Mouse (Mus musculus): ENCODE data around the gene Kcnk5. TPM values are rescaled to one million over a fixed set of nuclear protein-coding genes. Genes with fewer than 3 reads are reported as not detected.

Kcnk5 gene
- 4.4 and 4.9 TPM in 2 replicates for polyA plus RNA-seq (2014; fragmentation: Nextera tagmentation; extraction: Ambion mirVana)

DNA sequence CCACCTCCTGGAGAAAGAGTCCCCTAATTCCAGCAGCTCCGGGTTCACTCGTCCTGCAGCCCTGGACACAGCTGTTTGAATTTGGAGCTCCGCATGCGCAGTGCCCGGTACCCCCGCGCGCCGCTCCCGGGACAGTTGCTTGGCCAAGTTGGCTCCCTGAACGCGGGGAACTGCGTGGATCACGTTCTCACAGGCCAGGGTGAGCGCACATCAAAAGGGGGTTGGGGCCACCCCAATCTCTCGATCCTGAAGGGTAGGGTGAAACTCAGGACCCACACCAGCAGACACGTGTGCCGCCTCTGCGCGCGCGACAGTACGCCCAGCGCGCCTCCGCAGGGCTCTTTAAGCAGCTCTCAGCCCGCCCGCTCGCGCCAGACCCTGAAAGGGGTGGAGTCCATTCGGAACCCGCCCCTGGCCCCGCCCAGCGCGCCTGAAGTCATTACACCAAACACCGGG, at the start of gene Kcnk5:
TSS of gene Kcnk5 (minus strand) at position 344 of the 456 bp plus-strand sequence.
- WGBS: 0% methylated on average over 36 of the region's 36 CpGs
- Histone ChIP-seq H3K9ac (ENCODE audit: low read depth, low read length) (peak within 1 kb of the TSS; percentile 63), H3K27me3 (replicated peaks; ENCODE audit: control insufficient read depth, insufficient read depth, low read length) (no peaks in the 10 kb centered on the region), H3K4me2 (ENCODE audit: low read depth, low read length) (peak within 1 kb of the TSS; percentile 97), H3K4me3 (ENCODE audit: low read depth, low read length) (peak within 1 kb of the TSS; percentile 55), H3K27ac (replicated peaks; ENCODE audit: low read depth, low read length) (no peak within 1 kb of the TSS), H3K9me3 (ENCODE audit: control insufficient read depth, low read length) (no peaks in the 10 kb centered on the region), H3K4me1 (ENCODE audit: control insufficient read depth, insufficient read depth, low read length) (0 out of 2 replicates have a peak, but pooled peaks cover 3% of the 10 kb centered on the region), H3K36me3 (ENCODE audit: control insufficient read depth, insufficient read depth, low read length) (no peaks in the 10 kb centered on the region)
- ATAC-seq (ENCODE audit: low read depth): peak; percentile 95
- DNase-seq (ENCODE audit: low spot score): peak; percentile 94

DNA sequence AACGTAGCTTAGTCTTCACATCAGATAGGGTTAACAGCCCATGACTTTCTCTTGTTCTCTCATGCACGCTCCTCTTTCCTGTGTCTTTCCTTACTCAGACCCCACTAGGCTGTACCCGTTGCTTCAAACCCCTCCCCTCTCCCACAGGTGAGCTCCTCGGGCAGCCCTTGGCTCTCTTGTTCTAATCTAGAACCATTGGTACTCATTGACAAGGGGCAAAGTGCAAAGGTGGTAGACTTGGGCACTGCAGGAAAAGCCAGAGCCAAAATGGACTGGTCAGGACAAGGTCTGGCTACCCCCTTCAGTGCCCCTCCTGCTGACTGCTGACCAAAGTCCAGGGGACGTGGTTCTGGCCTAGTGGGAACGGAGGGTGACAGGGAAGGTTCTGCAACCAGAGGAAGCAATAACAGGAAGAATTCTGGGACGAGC, 48.5 kb upstream of the Kcnk5 start:
- Histone ChIP-seq H3K9ac (ENCODE audit: low read depth, low read length) (no peak overlapping the region), H3K4me1 (ENCODE audit: control insufficient read depth, insufficient read depth, low read length) (no peaks in the 10 kb centered on the region), H3K27ac (replicated peaks; ENCODE audit: low read depth, low read length) (no peak overlapping the region), H3K27me3 (replicated peaks; ENCODE audit: control insufficient read depth, insufficient read depth, low read length) (no peaks in the 10 kb centered on the region), H3K36me3 (ENCODE audit: control insufficient read depth, insufficient read depth, low read length) (no peaks in the 10 kb centered on the region), H3K9me3 (ENCODE audit: control insufficient read depth, low read length) (no peaks in the 10 kb centered on the region), H3K4me3 (ENCODE audit: low read depth, low read length) (no peak overlapping the region), H3K4me2 (ENCODE audit: low read depth, low read length) (no peak overlapping the region)
- whole genome bisulfite sequencing: 80% methylated on average over 7 of the region's 7 CpGs
- ATAC-seq (ENCODE audit: low read depth): no peak
- DNase-seq (ENCODE audit: low spot score): no peak

DNA sequence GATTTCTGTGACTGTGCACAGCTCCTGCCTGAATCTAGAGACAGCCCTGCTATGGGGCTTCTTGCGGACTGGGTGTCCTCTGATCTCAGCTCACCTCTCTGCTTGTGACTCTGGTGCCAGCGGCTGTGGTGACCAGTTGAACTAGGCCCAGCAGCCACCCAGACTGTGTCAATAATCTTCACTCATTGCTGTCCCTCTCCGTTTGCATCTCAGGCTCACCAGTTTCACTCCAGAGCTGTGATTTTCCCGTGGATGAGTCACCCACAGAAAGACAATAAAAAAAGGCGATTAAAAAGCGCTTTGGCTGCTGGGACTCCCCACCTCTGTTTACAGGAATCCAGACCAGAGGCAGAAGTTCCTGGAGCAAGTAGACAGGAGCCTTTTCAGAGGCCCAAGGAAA, 47.8 kb upstream of the Kcnk5 start:
- H3K27me3 ChIP-seq (replicated peaks; ENCODE audit: control insufficient read depth, insufficient read depth, low read length): no peaks in the 10 kb centered on the region
- no peaks in the 10 kb centered on the region for H3K9me3 ChIP-seq (ENCODE audit: control insufficient read depth, low read length)

DNA sequence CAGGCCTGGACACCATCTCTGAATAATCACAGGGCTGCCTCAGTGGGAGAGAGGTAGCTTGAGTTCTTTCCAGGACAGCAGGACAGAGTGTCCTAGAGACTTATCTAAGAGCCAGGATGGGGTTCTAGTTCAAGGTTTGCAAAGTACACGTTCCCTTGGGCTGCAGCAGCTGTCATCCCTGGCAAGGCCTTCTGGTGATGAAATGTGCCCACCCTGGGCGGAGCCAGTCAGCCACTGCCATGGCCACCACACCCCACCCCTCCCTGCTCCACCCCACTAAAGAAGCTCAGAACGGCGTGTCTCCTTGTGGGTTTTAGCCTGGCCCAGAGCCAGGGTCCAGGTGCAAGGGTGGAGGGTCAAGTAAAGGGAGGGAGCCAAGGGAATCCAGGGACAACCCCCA, 46.7 kb upstream of the Kcnk5 start:
- Histone ChIP-seq H3K4me1 (ENCODE audit: control insufficient read depth, insufficient read depth, low read length) (0 out of 2 replicates have a peak, but pooled peaks cover 3% of the 10 kb centered on the region), H3K4me2 (ENCODE audit: low read depth, low read length) (no peak overlapping the region), H3K4me3 (ENCODE audit: low read depth, low read length) (no peak overlapping the region), H3K9ac (ENCODE audit: low read depth, low read length) (no peak overlapping the region), H3K36me3 (ENCODE audit: control insufficient read depth, insufficient read depth, low read length) (no peaks in the 10 kb centered on the region), H3K27me3 (replicated peaks; ENCODE audit: control insufficient read depth, insufficient read depth, low read length) (no peaks in the 10 kb centered on the region), H3K27ac (replicated peaks; ENCODE audit: low read depth, low read length) (no peak overlapping the region), H3K9me3 (ENCODE audit: control insufficient read depth, low read length) (no peaks in the 10 kb centered on the region)
- no peak for DNase-seq (ENCODE audit: low spot score)
- no peak for ATAC-seq (ENCODE audit: low read depth)
- WGBS: 54% methylated on average over 4 of the region's 4 CpGs

More for the DNA sequence above, 47.8 kb upstream of the Kcnk5 start:
- Histone ChIP-seq H3K9ac (ENCODE audit: low read depth, low read length) (no peak overlapping the region), H3K4me1 (ENCODE audit: control insufficient read depth, insufficient read depth, low read length) (0 out of 2 replicates have a peak, but pooled peaks cover 1% of the 10 kb centered on the region), H3K27ac (replicated peaks; ENCODE audit: low read depth, low read length) (no peak overlapping the region), H3K4me2 (ENCODE audit: low read depth, low read length) (no peak overlapping the region), H3K36me3 (ENCODE audit: control insufficient read depth, insufficient read depth, low read length) (no peaks in the 10 kb centered on the region), H3K4me3 (ENCODE audit: low read depth, low read length) (no peak overlapping the region)
- 73% methylated on average over 6 of the region's 6 CpGs for WGBS
- DNase-seq (ENCODE audit: low spot score) (no peak), ATAC-seq (ENCODE audit: low read depth) (no peak)

DNA sequence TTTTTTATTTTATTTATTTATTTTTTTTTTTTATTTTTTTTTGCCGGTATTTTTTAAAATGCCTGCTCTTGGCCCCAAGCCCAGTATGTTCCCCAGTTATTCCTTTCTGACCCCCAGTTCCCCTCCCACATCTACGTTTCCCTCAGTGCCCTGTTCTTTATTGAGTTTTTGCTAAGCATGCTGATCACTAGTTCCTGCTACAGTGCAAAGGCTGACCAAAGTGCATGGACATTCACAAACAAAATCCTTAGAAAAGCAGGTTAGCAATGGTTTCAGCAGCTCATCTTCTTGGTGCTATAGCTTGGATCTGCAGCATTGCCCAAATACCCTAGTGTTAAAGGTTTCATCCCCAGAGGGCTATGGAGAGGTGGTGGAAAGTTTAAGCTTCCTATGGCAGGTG, 45.4 kb upstream of the Kcnk5 start:
- no peak for ATAC-seq (ENCODE audit: low read depth)
- Histone ChIP-seq H3K4me3 (ENCODE audit: low read depth, low read length) (no peak overlapping the region), H3K27ac (replicated peaks; ENCODE audit: low read depth, low read length) (no peak overlapping the region), H3K27me3 (replicated peaks; ENCODE audit: control insufficient read depth, insufficient read depth, low read length) (no peaks in the 10 kb centered on the region), H3K9me3 (ENCODE audit: control insufficient read depth, low read length) (no peaks in the 10 kb centered on the region), H3K9ac (ENCODE audit: low read depth, low read length) (no peak overlapping the region), H3K4me2 (ENCODE audit: low read depth, low read length) (no peak overlapping the region), H3K36me3 (ENCODE audit: control insufficient read depth, insufficient read depth, low read length) (no peaks in the 10 kb centered on the region), H3K4me1 (ENCODE audit: control insufficient read depth, insufficient read depth, low read length) (0 out of 2 replicates have a peak, but pooled peaks cover 3% of the 10 kb centered on the region)
- no peak for DNase-seq (ENCODE audit: low spot score)
- WGBS: 50% methylated on average over 2 of the region's 2 CpGs

DNA sequence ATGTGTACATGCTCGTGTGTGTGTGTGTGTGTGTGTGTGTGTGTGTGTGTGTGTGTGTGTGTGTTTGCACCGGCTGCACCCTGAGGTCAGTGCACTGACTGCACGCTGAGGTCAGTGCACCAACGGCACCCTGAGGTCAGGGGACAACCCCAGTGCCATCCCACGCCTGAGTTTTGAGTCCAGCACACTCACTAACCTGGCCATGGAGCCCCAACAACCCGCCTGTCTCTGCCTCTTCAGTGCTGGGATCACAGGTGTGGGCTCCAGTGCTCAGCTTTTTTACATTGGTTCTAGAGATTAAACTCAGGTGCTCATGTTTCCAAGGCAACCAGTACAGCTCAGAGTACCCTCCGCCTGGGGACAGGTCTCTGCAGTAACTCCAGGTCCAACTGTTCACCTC, 44.9 kb upstream of the Kcnk5 start:
- Histone ChIP-seq H3K9ac (ENCODE audit: low read depth, low read length) (no peak overlapping the region), H3K9me3 (ENCODE audit: control insufficient read depth, low read length) (no peaks in the 10 kb centered on the region), H3K36me3 (ENCODE audit: control insufficient read depth, insufficient read depth, low read length) (no peaks in the 10 kb centered on the region), H3K27ac (replicated peaks; ENCODE audit: low read depth, low read length) (no peak overlapping the region), H3K4me3 (ENCODE audit: low read depth, low read length) (no peak overlapping the region), H3K4me2 (ENCODE audit: low read depth, low read length) (no peak overlapping the region), H3K27me3 (replicated peaks; ENCODE audit: control insufficient read depth, insufficient read depth, low read length) (no peaks in the 10 kb centered on the region), H3K4me1 (ENCODE audit: control insufficient read depth, insufficient read depth, low read length) (0 out of 2 replicates have a peak, but pooled peaks cover 3% of the 10 kb centered on the region)
- ATAC-seq (ENCODE audit: low read depth) (peak; percentile 9; the same call in 1 of the 2 replicates), DNase-seq (ENCODE audit: low spot score) (no peak)
- 40% methylated on average over 7 of the region's 7 CpGs for WGBS

DNA sequence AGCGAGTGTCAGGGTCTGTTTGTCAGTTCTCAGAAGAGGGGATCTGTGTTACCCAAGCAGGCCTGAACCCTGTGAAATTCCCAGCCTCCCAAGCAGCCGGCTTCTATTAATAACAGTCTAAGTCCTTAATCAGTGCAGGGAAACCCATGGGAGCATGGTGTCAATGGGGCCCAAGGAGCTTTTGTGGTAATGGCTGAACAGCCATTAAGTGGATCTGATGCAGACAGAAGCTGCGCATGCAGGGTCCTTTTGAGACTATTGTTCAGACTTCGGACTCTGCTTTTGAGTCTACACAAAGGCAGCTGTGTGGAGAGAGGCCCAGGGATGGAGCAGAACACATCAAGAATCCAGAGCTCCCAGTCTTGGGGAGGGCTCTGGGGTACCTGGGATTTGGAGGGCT, 43.9 kb upstream of the Kcnk5 start:
- 0 out of 2 replicates have a peak, but pooled peaks cover 3% of the 10 kb centered on the region for H3K4me1 ChIP-seq (ENCODE audit: control insufficient read depth, insufficient read depth, low read length)
- H3K36me3 ChIP-seq (ENCODE audit: control insufficient read depth, insufficient read depth, low read length): no peaks in the 10 kb centered on the region
- no peak overlapping the region for H3K9ac ChIP-seq (ENCODE audit: low read depth, low read length)
- ATAC-seq (ENCODE audit: low read depth): peak; percentile 56; the same call in 1 of the 2 replicates
- no peak overlapping the region for H3K27ac ChIP-seq (replicated peaks; ENCODE audit: low read depth, low read length)
- H3K9me3 ChIP-seq (ENCODE audit: control insufficient read depth, low read length): no peaks in the 10 kb centered on the region
- H3K4me3 ChIP-seq (ENCODE audit: low read depth, low read length): no peak overlapping the region
- 54% methylated on average over 4 of the region's 4 CpGs for WGBS
- peak; percentile 60 for DNase-seq (ENCODE audit: low spot score)
- no peak overlapping the region for H3K4me2 ChIP-seq (ENCODE audit: low read depth, low read length)
- no peaks in the 10 kb centered on the region for H3K27me3 ChIP-seq (replicated peaks; ENCODE audit: control insufficient read depth, insufficient read depth, low read length)

DNA sequence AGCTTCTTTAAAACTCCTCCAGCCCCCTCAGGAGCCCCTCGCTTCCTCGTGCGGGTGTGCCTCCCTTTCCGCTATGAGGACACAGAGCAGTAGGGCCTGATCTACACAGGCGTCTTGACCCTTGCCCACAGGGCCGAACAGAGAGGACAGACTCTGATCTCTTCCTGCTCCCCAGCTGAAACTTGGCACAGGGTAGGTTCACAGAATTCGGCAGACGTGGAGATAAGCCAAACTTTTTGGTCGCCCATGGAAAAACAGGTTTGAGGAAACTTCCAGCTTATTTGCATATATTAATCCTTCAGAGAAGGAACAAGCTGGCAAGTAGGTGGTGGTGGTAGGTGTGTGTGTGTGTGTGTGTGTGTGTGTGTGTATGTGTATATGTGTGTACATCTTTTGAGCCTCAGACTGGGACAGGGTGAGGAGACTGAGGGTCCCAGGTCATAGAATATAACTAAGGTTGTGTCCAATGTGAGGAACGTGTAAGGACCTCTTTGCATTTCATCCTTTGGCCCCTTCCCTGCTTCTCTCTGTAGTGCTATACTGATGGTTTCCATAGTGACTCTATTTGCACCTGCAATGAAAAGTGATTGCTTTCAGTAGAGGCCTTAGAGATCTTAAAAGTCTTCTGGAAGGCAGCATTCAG, 43.1 kb upstream of the Kcnk5 start:
- 67% methylated on average over 10 of the region's 10 CpGs for WGBS
- H3K9ac ChIP-seq (ENCODE audit: low read depth, low read length): no peak overlapping the region
- H3K27me3 ChIP-seq (replicated peaks; ENCODE audit: control insufficient read depth, insufficient read depth, low read length): no peaks in the 10 kb centered on the region
- H3K36me3 ChIP-seq (ENCODE audit: control insufficient read depth, insufficient read depth, low read length): no peaks in the 10 kb centered on the region
- H3K4me2 ChIP-seq (ENCODE audit: low read depth, low read length): no peak overlapping the region
- ATAC-seq (ENCODE audit: low read depth): no peak
- H3K9me3 ChIP-seq (ENCODE audit: control insufficient read depth, low read length): no peaks in the 10 kb centered on the region
- no peak overlapping the region for H3K27ac ChIP-seq (replicated peaks; ENCODE audit: low read depth, low read length)
- 0 out of 2 replicates have a peak, but pooled peaks cover 3% of the 10 kb centered on the region for H3K4me1 ChIP-seq (ENCODE audit: control insufficient read depth, insufficient read depth, low read length)
- no peak overlapping the region for H3K4me3 ChIP-seq (ENCODE audit: low read depth, low read length)
- no peak for DNase-seq (ENCODE audit: low spot score)

DNA sequence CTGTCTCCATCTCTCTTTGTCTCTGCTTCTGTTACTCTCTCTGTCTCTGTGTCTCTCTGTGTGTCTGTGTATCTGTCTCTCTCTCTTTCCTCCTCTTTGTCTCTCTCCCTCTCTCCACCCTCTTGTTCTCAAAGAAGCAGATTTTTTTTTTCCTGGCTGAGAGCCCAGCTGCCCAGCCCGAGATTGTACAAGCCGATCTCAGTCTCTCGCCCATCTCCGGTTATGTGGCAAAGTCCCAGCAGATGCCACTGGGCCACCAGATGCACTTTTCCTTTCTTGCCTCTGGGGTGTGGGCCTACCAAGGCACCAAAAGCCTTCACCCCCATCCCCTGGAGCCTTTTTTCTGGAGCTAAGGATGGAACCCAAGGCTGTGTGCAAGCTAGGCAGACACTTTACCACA, 42.6 kb upstream of the Kcnk5 start:
- peak; percentile 49 for DNase-seq (ENCODE audit: low spot score)
- no peak overlapping the region for H3K4me2 ChIP-seq (ENCODE audit: low read depth, low read length)
- no peak overlapping the region for H3K27ac ChIP-seq (replicated peaks; ENCODE audit: low read depth, low read length)
- no peaks in the 10 kb centered on the region for H3K9me3 ChIP-seq (ENCODE audit: control insufficient read depth, low read length)
- H3K4me1 ChIP-seq (ENCODE audit: control insufficient read depth, insufficient read depth, low read length): 0 out of 2 replicates have a peak, but pooled peaks cover 3% of the 10 kb centered on the region
- no peak overlapping the region for H3K4me3 ChIP-seq (ENCODE audit: low read depth, low read length)
- ATAC-seq (ENCODE audit: low read depth): no peak
- H3K27me3 ChIP-seq (replicated peaks; ENCODE audit: control insufficient read depth, insufficient read depth, low read length): no peaks in the 10 kb centered on the region
- H3K36me3 ChIP-seq (ENCODE audit: control insufficient read depth, insufficient read depth, low read length): no peaks in the 10 kb centered on the region
- 45% methylated on average over 4 of the region's 4 CpGs for WGBS
- no peak overlapping the region for H3K9ac ChIP-seq (ENCODE audit: low read depth, low read length)
